8 mouse cellular contexts compared by ENCODE assay signal in genomic region chr14:111676166-111676581, GRCm38 (mm10). TPM values are rescaled to one million over a fixed set of nuclear protein-coding genes. Genes with fewer than 3 reads are reported as not detected.
DNase-seq lines count a peak whose midpoint lies in the region; ATAC-seq and TF ChIP-seq lines count a peak whose summit lies in the region.
"Had no signal": no experiment of that assay in that cellular context is flagged by ENCODE, and none has a peak within 500 bp of the region (broad histone marks: within the 10 kb centered on the region; RNA-seq: fewer than 3 reads in every experiment).

No protein-coding gene starts in this region.

- 0 out of 2 replicates have a peak, but pooled peaks cover 2% of the 10 kb centered on the region for H3K4me1 ChIP-seq in cortical plate, adult 2 months (ENCODE audit: control insufficient read depth, insufficient read depth, low read length)
- H3K4me1 ChIP-seq in heart, postnatal 0 days (ENCODE audit: control insufficient read depth, insufficient read depth): 0 out of 2 replicates have a peak, but pooled peaks cover 5% of the 10 kb centered on the region
- H3K4me1 ChIP-seq in limb, embryonic 11.5 days (ENCODE audit: control insufficient read depth, insufficient read depth, low read length): peaks cover 3% of the 10 kb centered on the region; the same call in 1 of the 2 replicates

- TF ChIP-seq CTCF in cortical plate, adult 2 months (IDR thresholded peaks at IDR 0.05; ENCODE audit: extremely low read depth, insufficient read depth, low read length): no peak
- TF ChIP-seq CTCF in heart, postnatal 0 days (IDR thresholded peaks at IDR 0.05; ENCODE audit: low read depth): no peak

- peaks cover 29% of the 10 kb centered on the region for H3K27me3 ChIP-seq in heart, postnatal 0 days (ENCODE audit: control insufficient read depth, insufficient read depth, low read length)
- H3K27me3 ChIP-seq in limb, embryonic 11.5 days (ENCODE audit: control insufficient read depth, insufficient read depth, low read length): peaks cover 6% of the 10 kb centered on the region

- under 1% methylated on average over 16 of the region's 19 CpGs for WGBS in heart, postnatal 0 days
- under 1% methylated on average over 19 of the region's 19 CpGs for WGBS in limb, embryonic 11.5 days

- H3K9ac ChIP-seq in heart, postnatal 0 days (replicated peaks; ENCODE audit: low read depth, low read length): peak overlapping the region; percentile 63
- peak overlapping the region; percentile 84 for H3K9ac ChIP-seq in limb, embryonic 11.5 days (ENCODE audit: low read length)

- TF ChIP-seq POLR2A in cortical plate, adult 2 months (IDR thresholded peaks at IDR 0.05; ENCODE audit: extremely low read depth, insufficient read depth, low read length): no peak

- ATAC-seq in heart, postnatal 0 days (ENCODE audit: insufficient read depth, low read depth): peak; percentile 25; the same call in 1 of the 2 replicates
- ATAC-seq in limb, embryonic 11.5 days (ENCODE audit: insufficient number of reproducible peaks, low FRiP score, low TSS enrichment, low read depth): peak; percentile 34
- no peak for ATAC-seq in megakaryocyte-erythroid progenitor cell, adult 5-6 weeks (replicated peaks; ENCODE audit: low FRiP score, low TSS enrichment, poor library complexity, severe bottlenecking)

- H3K9me3 ChIP-seq in heart, postnatal 0 days (replicated peaks; ENCODE audit: control insufficient read depth, low read length): no peaks in the 10 kb centered on the region
- H3K9me3 ChIP-seq in limb, embryonic 11.5 days (ENCODE audit: control insufficient read depth, low read length): no peaks in the 10 kb centered on the region

- no peaks in the 10 kb centered on the region for H3K36me3 ChIP-seq in heart, postnatal 0 days (replicated peaks; ENCODE audit: control insufficient read depth, insufficient read depth, low read length)
- H3K36me3 ChIP-seq in limb, embryonic 11.5 days (ENCODE audit: control insufficient read depth, insufficient read depth, low read length): no peaks in the 10 kb centered on the region

- DNase-seq in right cerebral cortex, adult 18-20 months: peak; percentile 57
- no peak for DNase-seq in right cerebral cortex, postnatal 25 days
- no peak for DNase-seq in heart, postnatal 0 days (ENCODE audit: low spot score)
- DNase-seq in limb, embryonic 11.5 days (ENCODE audit: low spot score): peak; percentile 70
- peak; percentile 74 for DNase-seq in retina, postnatal 1 day

- no peak for TF ChIP-seq EP300 in heart, postnatal 0 days (IDR thresholded peaks at IDR 0.05; ENCODE audit: low read depth)

- peak overlapping the region; percentile 97 for H3K27ac ChIP-seq in cortical plate, adult 2 months (ENCODE audit: insufficient read depth, low read length)
- H3K27ac ChIP-seq in heart, postnatal 0 days (ENCODE audit: low read depth): no peak overlapping the region
- H3K27ac ChIP-seq in limb, embryonic 11.5 days (replicated peaks; ENCODE audit: low read depth, low read length): peak overlapping the region; percentile 47; the same call in 1 of the 2 replicates

- peak overlapping the region; percentile 100 for H3K4me2 ChIP-seq in heart, postnatal 0 days (ENCODE audit: low read depth, low read length)
- H3K4me2 ChIP-seq in limb, embryonic 11.5 days (ENCODE audit: low read depth, severe bottlenecking): peak overlapping the region; percentile 67

- H3K4me3 ChIP-seq in cortical plate, adult 2 months (ENCODE audit: insufficient read depth, low read length): peak overlapping the region; percentile 96
- H3K4me3 ChIP-seq in heart, postnatal 0 days (ENCODE audit: low read depth, low read length): peak overlapping the region; percentile 78
- H3K4me3 ChIP-seq in limb, embryonic 11.5 days (ENCODE audit: low read depth, low read length): peak overlapping the region; percentile 64

RNA-seq across cellular contexts. Expression of gene Slitrk5, which starts 1.3 kb away (rescaled TPM):
- polyA plus RNA-seq in cortical plate, adult 2 months (2012; rRNA removed): 29.7 and 31.7 TPM in 2 replicates
- total RNA-seq in heart, postnatal 0 days (2014; rRNA removed; ENCODE audit: low replicate concordance): 0.31 and 2.0 TPM in 2 replicates
- 1.2 and 1.3 TPM in 2 replicates for polyA plus RNA-seq in heart, postnatal 0 days (2015; fragmentation: Nextera tagmentation; extraction: Ambion mirVana)
- polyA plus RNA-seq in limb, embryonic 11.5 days (2014; fragmentation: Nextera tagmentation; extraction: Ambion mirVana): 6.3 and 6.4 TPM in 2 replicates
- total RNA-seq in megakaryocyte-erythroid progenitor cell, adult 5-6 weeks (2014; fragmentation: Nextera tagmentation): not detected in 2 replicates
- total RNA-seq in megakaryocyte-erythroid progenitor cell, adult 5-6 weeks (2017): not detected in 2 replicates
- total RNA-seq: liver, adult 2 months had no signal
- polyA plus RNA-seq: liver, adult 2 months had no signal

Comparison
In these comparisons a context has a peak if more than half of its experiments do, and no peak if none do; other contexts are left out.
1. DNase-seq: peak in right cerebral cortex, adult 18-20 months (single experiment), limb, embryonic 11.5 days (single experiment) and retina, postnatal 1 day (single experiment); none in right cerebral cortex, postnatal 25 days (single experiment) and heart, postnatal 0 days (single experiment).
2. Peak in every context shown above with its lines, with median percentiles within 50 percentile points of each other: H3K4me3 ChIP-seq.